Mouse (Mus musculus) heart, embryonic 11.5 days (tissue): Measurements from ENCODE around the gene Slc7a6os. TPM values are rescaled to one million over a fixed set of nuclear protein-coding genes. Genes with fewer than 3 reads are reported as not detected.

Experiments used
- ATAC-seq: fragments of 200-750 bp; cut with Nextera tagmentation; replicated peaks from 2 replicates; pipeline ENCODE4 v1.8.0; 2017; ENCODE audit warnings: moderate library complexity; ENCODE audit not compliant: insufficient number of reproducible peaks, low FRiP score, low TSS enrichment
- H3K27ac ChIP-seq: fragments of 300-500 bp; sonication (generic); 2 replicates; pipeline ENCODE4 v1.5.1; 2014; ENCODE audit warnings: mild to moderate bottlenecking, low read depth, low read length
- H3K27me3 ChIP-seq: fragments of 300-500 bp; sonication (generic); 2 replicates; pipeline ENCODE4 v1.6.1; 2014; ENCODE audit warnings: mild to moderate bottlenecking, low read length, mixed read lengths; ENCODE audit not compliant: control insufficient read depth, insufficient read depth
- H3K36me3 ChIP-seq: fragments of 300-500 bp; sonication (generic); 2 replicates; pipeline ENCODE4 v1.6.1; 2014; ENCODE audit warnings: mild to moderate bottlenecking, low read length, moderate library complexity, mixed read lengths; ENCODE audit not compliant: control insufficient read depth, insufficient read depth
- H3K4me1 ChIP-seq: fragments of 300-500 bp; sonication (generic); 2 replicates; pipeline ENCODE4 v1.6.1; 2014; ENCODE audit warnings: low read length; ENCODE audit not compliant: control insufficient read depth, insufficient read depth
- H3K4me2 ChIP-seq: fragments of 300-500 bp; sonication (generic); 2 replicates; pipeline ENCODE4 v1.6.1; 2014; ENCODE audit warnings: mild to moderate bottlenecking, moderate library complexity
- H3K4me3 ChIP-seq: fragments of 300-500 bp; sonication (generic); 2 replicates; pipeline ENCODE4 v1.5.1; 2014; ENCODE audit warnings: low read depth, low read length
- H3K9ac ChIP-seq: fragments of 300-500 bp; sonication (generic); 2 replicates; pipeline ENCODE4 v1.6.1; 2014; ENCODE audit warnings: mild to moderate bottlenecking, low read depth, low read length, moderate library complexity
- H3K9me3 ChIP-seq: fragments of 300-500 bp; sonication (generic); replicated peaks from 2 replicates; pipeline ENCODE4 v1.6.1; 2016; ENCODE audit warnings: low read length; ENCODE audit not compliant: control insufficient read depth
- WGBS: fragments of 180-500 bp; shearing (Covaris S2); extraction: QIAGEN DNeasy Blood & Tissue Kit; methylation state at CpG from one replicate; pipeline ENCODE4 v1.1.7; 2014; ENCODE audit not compliant: insufficient replicate concordance; 5-methylcytosine and 5-hydroxymethylcytosine counted together
- polyA plus RNA-seq: library from polyadenylated mRNA; unstranded; fragments of >200 nt; fragmentation: Nextera tagmentation; extraction: Ambion mirVana; gene quantifications from 2 replicates; pipeline ENCODE4 v1.2.1, GENCODE M21; 2014

Slc7a6os gene
- polyA plus RNA-seq, 1 experiment from 2014 or later = 31.7 TPM

GRCm38 (mm10) chr8:106191639-106192038 lies 19.1 kb downstream of the Slc7a6os start:
- H3K4me2 ChIP-seq = no peak overlapping the region
- H3K27me3 ChIP-seq = no peaks in the 10 kb centered on the region
- no peak overlapping the region for H3K9ac ChIP-seq
- no peaks in the 10 kb centered on the region; the same call in 1 of the 2 replicates for H3K9me3 ChIP-seq
- H3K4me3 ChIP-seq = no peak overlapping the region
- 41% methylated on average over 5 of the region's 5 CpGs for WGBS
- H3K27ac ChIP-seq = no peak overlapping the region
- no peaks in the 10 kb centered on the region; the same call in 1 of the 2 replicates for H3K4me1 ChIP-seq
- peaks cover 21% of the 10 kb centered on the region for H3K36me3 ChIP-seq
- no peak for ATAC-seq

- H3K4me1 ChIP-seq = no peaks in the 10 kb centered on the region; the same call in 1 of the 2 replicates
- no peak overlapping the region for H3K4me3 ChIP-seq
- no peak overlapping the region for H3K9ac ChIP-seq
- no peak for ATAC-seq
- no peaks in the 10 kb centered on the region for H3K27me3 ChIP-seq
- no peak overlapping the region for H3K4me2 ChIP-seq
- peaks cover 23% of the 10 kb centered on the region for H3K36me3 ChIP-seq
- H3K27ac ChIP-seq = no peak overlapping the region
- 86% methylated on average over 4 of the region's 4 CpGs for WGBS
- no peaks in the 10 kb centered on the region; the same call in 1 of the 2 replicates for H3K9me3 ChIP-seq
Measured at GRCm38 (mm10) chr8:106189162-106189561, 21.6 kb downstream of the Slc7a6os start.

- Histone ChIP-seq H3K4me2 (no peak overlapping the region), H3K4me1 (no peaks in the 10 kb centered on the region; the same call in 1 of the 2 replicates), H3K9ac (no peak overlapping the region), H3K27ac (no peak overlapping the region), H3K9me3 (no peaks in the 10 kb centered on the region; the same call in 1 of the 2 replicates), H3K36me3 (peaks cover 16% of the 10 kb centered on the region), H3K4me3 (no peak overlapping the region), H3K27me3 (no peaks in the 10 kb centered on the region)
- WGBS = 92% methylated on average over 3 of the region's 3 CpGs
- no peak for ATAC-seq
Measured at GRCm38 (mm10) chr8:106186394-106186793, 24.3 kb downstream of the Slc7a6os start.

GRCm38 (mm10) chr8:106185628-106186270 lies 25.0 kb downstream of the Slc7a6os start:
- WGBS = 87% methylated on average over 8 of the region's 8 CpGs
- peaks cover 16% of the 10 kb centered on the region for H3K36me3 ChIP-seq
- H3K4me1 ChIP-seq = no peaks in the 10 kb centered on the region
- H3K4me2 ChIP-seq = no peak overlapping the region
- H3K27me3 ChIP-seq = no peaks in the 10 kb centered on the region
- ATAC-seq = no peak
- no peaks in the 10 kb centered on the region; the same call in 1 of the 2 replicates for H3K9me3 ChIP-seq
- H3K4me3 ChIP-seq = no peak overlapping the region
- H3K9ac ChIP-seq = no peak overlapping the region
- no peak overlapping the region for H3K27ac ChIP-seq

- H3K27ac ChIP-seq = no peak overlapping the region
- no peaks in the 10 kb centered on the region for H3K9me3 ChIP-seq
- no peak overlapping the region for H3K4me3 ChIP-seq
- no peaks in the 10 kb centered on the region for H3K36me3 ChIP-seq
- H3K4me1 ChIP-seq = peaks cover 15% of the 10 kb centered on the region
- no peak overlapping the region for H3K9ac ChIP-seq
- H3K4me2 ChIP-seq = no peak overlapping the region
- 67% methylated on average over 2 of the region's 2 CpGs for WGBS
- H3K27me3 ChIP-seq = no peaks in the 10 kb centered on the region
- no peak for ATAC-seq
Measured at GRCm38 (mm10) chr8:106178428-106178827, 32.3 kb downstream of the Slc7a6os start.

- 82% methylated on average over 1 of the region's 1 CpGs for WGBS
- Histone ChIP-seq H3K4me3 (no peak overlapping the region), H3K4me2 (no peak overlapping the region), H3K27me3 (no peaks in the 10 kb centered on the region), H3K36me3 (no peaks in the 10 kb centered on the region), H3K9ac (no peak overlapping the region), H3K4me1 (peaks cover 15% of the 10 kb centered on the region), H3K9me3 (no peaks in the 10 kb centered on the region), H3K27ac (no peak overlapping the region)
- no peak for ATAC-seq
Measured at GRCm38 (mm10) chr8:106177594-106177993, 33.1 kb downstream of the Slc7a6os start.

- Histone ChIP-seq H3K4me1 (peaks cover 15% of the 10 kb centered on the region), H3K4me3 (no peak overlapping the region), H3K27me3 (no peaks in the 10 kb centered on the region), H3K9ac (no peak overlapping the region), H3K4me2 (no peak overlapping the region), H3K27ac (no peak overlapping the region), H3K9me3 (no peaks in the 10 kb centered on the region), H3K36me3 (no peaks in the 10 kb centered on the region)
- 34% methylated on average over 1 of the region's 1 CpGs for WGBS
- ATAC-seq = no peak
Measured at GRCm38 (mm10) chr8:106176891-106177290, 33.8 kb downstream of the Slc7a6os start.

- ATAC-seq = no peak
- Histone ChIP-seq H3K4me2 (no peak overlapping the region), H3K27ac (no peak overlapping the region)
Measured at GRCm38 (mm10) chr8:106173566-106173965, 37.2 kb downstream of the Slc7a6os start.

GRCm38 (mm10) chr8:106169934-106170480 lies 40.7 kb downstream of the Slc7a6os start:
- Histone ChIP-seq H3K4me3 (peak overlapping the region; percentile 84), H3K36me3 (no peaks in the 10 kb centered on the region), H3K27me3 (no peaks in the 10 kb centered on the region), H3K9ac (peak overlapping the region; percentile 93), H3K27ac (no peak overlapping the region), H3K4me2 (peak overlapping the region; percentile 90), H3K4me1 (peaks cover 3% of the 10 kb centered on the region; the same call in 1 of the 2 replicates), H3K9me3 (no peaks in the 10 kb centered on the region)
- ATAC-seq = no peak
- WGBS = 39% methylated on average over 6 of the region's 6 CpGs

More at GRCm38 (mm10) chr8:106173566-106173965, 37.2 kb downstream of the Slc7a6os start:
- H3K9me3 ChIP-seq = no peaks in the 10 kb centered on the region
- no peak overlapping the region for H3K4me3 ChIP-seq
- WGBS = 83% methylated on average over 3 of the region's 3 CpGs
- no peaks in the 10 kb centered on the region for H3K36me3 ChIP-seq
- no peaks in the 10 kb centered on the region for H3K27me3 ChIP-seq
- peaks cover 15% of the 10 kb centered on the region for H3K4me1 ChIP-seq
- H3K9ac ChIP-seq = no peak overlapping the region
